Mouse (Mus musculus): ENCODE measurements around the gene Prkn. TPM values are rescaled to one million over a fixed set of nuclear protein-coding genes. Genes with fewer than 3 reads are reported as not detected.
A peak's percentile ranks its signal among the peaks of the same experiment; 100 is the strongest.

Gene Prkn
- total RNA-seq, 1 experiment = 1.7 TPM

- H3K9me3 ChIP-seq (ENCODE audit: control insufficient read depth, insufficient read depth, low read depth, low read length) = no peaks in the 10 kb centered on the region
- no peak overlapping the region for H3K27ac ChIP-seq (ENCODE audit: insufficient read depth, low read depth, low read length, poor library complexity, severe bottlenecking)
- no peak for TF ChIP-seq MAFK (IDR thresholded peaks at IDR 0.05; ENCODE audit: insufficient read depth, low read depth, low read length)
- no peak for TF ChIP-seq HCFC1 (IDR thresholded peaks at IDR 0.05; ENCODE audit: borderline replicate concordance, insufficient read depth, low read length)
- TF ChIP-seq ZC3H11A (IDR thresholded peaks at IDR 0.05; ENCODE audit: borderline replicate concordance, low read depth, low read length) = no peak
- no peak for TF ChIP-seq ZNF384 (IDR thresholded peaks at IDR 0.05; ENCODE audit: low read depth, low read length)
- no peak for TF ChIP-seq CHD2 (IDR thresholded peaks at IDR 0.05; ENCODE audit: low read depth, low read length)
- DNase-seq (ENCODE audit: low read depth, low spot score) = no peak
- H3K4me1 ChIP-seq (ENCODE audit: control insufficient read depth in 2 of 2, insufficient read depth in 2 of 2, low read length in 2 of 2, poor library complexity in 1 of 2) = no peaks in the 10 kb centered on the region
- no peak overlapping the region for H3K9ac ChIP-seq (ENCODE audit: insufficient read depth, low read depth, low read length, poor library complexity, severe bottlenecking)
- H3K36me3 ChIP-seq (ENCODE audit: control insufficient read depth, insufficient read depth, low read length, poor library complexity, severe bottlenecking) = no peaks in the 10 kb centered on the region
- in situ Hi-C loops (cut with MboI; ENCODE audit: low sequenced_read_pairs in 2 of 2, unreplicated experiment in 2 of 2) = no loop called here
- H3K4me3 ChIP-seq (ENCODE audit: insufficient read depth in 1 of 2, low read depth in 1 of 2, low read length in 2 of 2, poor library complexity in 1 of 2, severe bottlenecking in 1 of 2) = no peak overlapping the region
Measured at GRCm38 (mm10) chr17:11795979-11796378, 955.8 kb downstream of the Prkn start.

- DNase-seq (ENCODE audit: low read depth, low spot score) = no peak
- Histone ChIP-seq H3K9me3 (ENCODE audit: control insufficient read depth, insufficient read depth, low read depth, low read length) (no peaks in the 10 kb centered on the region), H3K9ac (ENCODE audit: insufficient read depth, low read depth, low read length, poor library complexity, severe bottlenecking) (no peak overlapping the region), H3K4me3 (ENCODE audit: insufficient read depth in 1 of 2, low read depth in 1 of 2, low read length in 2 of 2, poor library complexity in 1 of 2, severe bottlenecking in 1 of 2) (no peak overlapping the region), H3K27ac (ENCODE audit: insufficient read depth, low read depth, low read length, poor library complexity, severe bottlenecking) (no peak overlapping the region), H3K36me3 (ENCODE audit: control insufficient read depth, insufficient read depth, low read length, poor library complexity, severe bottlenecking) (no peaks in the 10 kb centered on the region), H3K4me1 (ENCODE audit: control insufficient read depth in 2 of 2, insufficient read depth in 2 of 2, low read length in 2 of 2, poor library complexity in 1 of 2) (no peaks in the 10 kb centered on the region)
- TF ChIP-seq ZNF384 (IDR thresholded peaks at IDR 0.05; ENCODE audit: low read depth, low read length) (no peak), MAFK (IDR thresholded peaks at IDR 0.05; ENCODE audit: insufficient read depth, low read depth, low read length) (no peak), HCFC1 (IDR thresholded peaks at IDR 0.05; ENCODE audit: borderline replicate concordance, insufficient read depth, low read length) (no peak), ZC3H11A (IDR thresholded peaks at IDR 0.05; ENCODE audit: borderline replicate concordance, low read depth, low read length) (no peak), CHD2 (IDR thresholded peaks at IDR 0.05; ENCODE audit: low read depth, low read length) (no peak)
- in situ Hi-C loops (cut with MboI; ENCODE audit: low sequenced_read_pairs in 2 of 2, unreplicated experiment in 2 of 2) = no loop called here
Measured at GRCm38 (mm10) chr17:11801226-11801625, 961.0 kb downstream of the Prkn start.

- DNase-seq (ENCODE audit: low read depth, low spot score) = no peak
- in situ Hi-C loops (cut with MboI; ENCODE audit: low sequenced_read_pairs in 2 of 2, unreplicated experiment in 2 of 2) = no loop called here
- TF ChIP-seq ZC3H11A (IDR thresholded peaks at IDR 0.05; ENCODE audit: borderline replicate concordance, low read depth, low read length) = no peak
- TF ChIP-seq ZNF384 (IDR thresholded peaks at IDR 0.05; ENCODE audit: low read depth, low read length) = no peak
- Histone ChIP-seq H3K27ac (ENCODE audit: insufficient read depth, low read depth, low read length, poor library complexity, severe bottlenecking) (no peak overlapping the region), H3K4me1 (ENCODE audit: control insufficient read depth in 2 of 2, insufficient read depth in 2 of 2, low read length in 2 of 2, poor library complexity in 1 of 2) (no peaks in the 10 kb centered on the region), H3K36me3 (ENCODE audit: control insufficient read depth, insufficient read depth, low read length, poor library complexity, severe bottlenecking) (no peaks in the 10 kb centered on the region), H3K9ac (ENCODE audit: insufficient read depth, low read depth, low read length, poor library complexity, severe bottlenecking) (no peak overlapping the region), H3K4me3 (ENCODE audit: insufficient read depth in 1 of 2, low read depth in 1 of 2, low read length in 2 of 2, poor library complexity in 1 of 2, severe bottlenecking in 1 of 2) (no peak overlapping the region), H3K9me3 (ENCODE audit: control insufficient read depth, insufficient read depth, low read depth, low read length) (no peaks in the 10 kb centered on the region)
Measured at GRCm38 (mm10) chr17:11807280-11807679, 967.1 kb downstream of the Prkn start.

- no peak overlapping the region for H3K4me3 ChIP-seq (ENCODE audit: insufficient read depth in 1 of 2, low read depth in 1 of 2, low read length in 2 of 2, poor library complexity in 1 of 2, severe bottlenecking in 1 of 2)
- no peak for DNase-seq (ENCODE audit: low read depth, low spot score)
- peaks cover 0 to 1% of the 10 kb centered on the region in 2 experiments; a peak in 1 of 4 replicates for H3K4me1 ChIP-seq (ENCODE audit: control insufficient read depth in 2 of 2, insufficient read depth in 2 of 2, low read length in 2 of 2, poor library complexity in 1 of 2)
- no peak overlapping the region for H3K27ac ChIP-seq (ENCODE audit: insufficient read depth, low read depth, low read length, poor library complexity, severe bottlenecking)
- no peaks in the 10 kb centered on the region for H3K9me3 ChIP-seq (ENCODE audit: control insufficient read depth, insufficient read depth, low read depth, low read length)
- no peak overlapping the region for H3K9ac ChIP-seq (ENCODE audit: insufficient read depth, low read depth, low read length, poor library complexity, severe bottlenecking)
- in situ Hi-C loops (cut with MboI; ENCODE audit: low sequenced_read_pairs in 2 of 2, unreplicated experiment in 2 of 2) = no loop called here
- no peaks in the 10 kb centered on the region for H3K36me3 ChIP-seq (ENCODE audit: control insufficient read depth, insufficient read depth, low read length, poor library complexity, severe bottlenecking)
- TF ChIP-seq ZNF384 (IDR thresholded peaks at IDR 0.05; ENCODE audit: low read depth, low read length) = no peak
- no peak for TF ChIP-seq HCFC1 (IDR thresholded peaks at IDR 0.05; ENCODE audit: borderline replicate concordance, insufficient read depth, low read length)
- no peak for TF ChIP-seq MAFK (IDR thresholded peaks at IDR 0.05; ENCODE audit: insufficient read depth, low read depth, low read length)
- no peak for TF ChIP-seq ZC3H11A (IDR thresholded peaks at IDR 0.05; ENCODE audit: borderline replicate concordance, low read depth, low read length)
- TF ChIP-seq CHD2 (IDR thresholded peaks at IDR 0.05; ENCODE audit: low read depth, low read length) = no peak
Measured at GRCm38 (mm10) chr17:11817886-11818285, 977.7 kb downstream of the Prkn start.

GRCm38 (mm10) chr17:11819506-11819905 lies 979.3 kb downstream of the Prkn start:
- DNase-seq (ENCODE audit: low read depth, low spot score) = peak; percentile 12
- Histone ChIP-seq H3K4me3 (ENCODE audit: insufficient read depth in 1 of 2, low read depth in 1 of 2, low read length in 2 of 2, poor library complexity in 1 of 2, severe bottlenecking in 1 of 2) (no peak overlapping the region), H3K4me1 (ENCODE audit: control insufficient read depth in 2 of 2, insufficient read depth in 2 of 2, low read length in 2 of 2, poor library complexity in 1 of 2) (peaks cover 0 to 1% of the 10 kb centered on the region in 2 experiments; a peak in 1 of 4 replicates), H3K27ac (ENCODE audit: insufficient read depth, low read depth, low read length, poor library complexity, severe bottlenecking) (no peak overlapping the region), H3K36me3 (ENCODE audit: control insufficient read depth, insufficient read depth, low read length, poor library complexity, severe bottlenecking) (no peaks in the 10 kb centered on the region), H3K9me3 (ENCODE audit: control insufficient read depth, insufficient read depth, low read depth, low read length) (no peaks in the 10 kb centered on the region), H3K9ac (ENCODE audit: insufficient read depth, low read depth, low read length, poor library complexity, severe bottlenecking) (no peak overlapping the region)
- TF ChIP-seq HCFC1 (IDR thresholded peaks at IDR 0.05; ENCODE audit: borderline replicate concordance, insufficient read depth, low read length) (no peak), ZC3H11A (IDR thresholded peaks at IDR 0.05; ENCODE audit: borderline replicate concordance, low read depth, low read length) (no peak), CHD2 (IDR thresholded peaks at IDR 0.05; ENCODE audit: low read depth, low read length) (no peak), MAFK (IDR thresholded peaks at IDR 0.05; ENCODE audit: insufficient read depth, low read depth, low read length) (no peak), ZNF384 (IDR thresholded peaks at IDR 0.05; ENCODE audit: low read depth, low read length) (no peak)
- in situ Hi-C loops (cut with MboI; ENCODE audit: low sequenced_read_pairs in 2 of 2, unreplicated experiment in 2 of 2) = no loop called here
